10 mouse cellular contexts compared by ENCODE assay signal in the genomic region with DNA sequence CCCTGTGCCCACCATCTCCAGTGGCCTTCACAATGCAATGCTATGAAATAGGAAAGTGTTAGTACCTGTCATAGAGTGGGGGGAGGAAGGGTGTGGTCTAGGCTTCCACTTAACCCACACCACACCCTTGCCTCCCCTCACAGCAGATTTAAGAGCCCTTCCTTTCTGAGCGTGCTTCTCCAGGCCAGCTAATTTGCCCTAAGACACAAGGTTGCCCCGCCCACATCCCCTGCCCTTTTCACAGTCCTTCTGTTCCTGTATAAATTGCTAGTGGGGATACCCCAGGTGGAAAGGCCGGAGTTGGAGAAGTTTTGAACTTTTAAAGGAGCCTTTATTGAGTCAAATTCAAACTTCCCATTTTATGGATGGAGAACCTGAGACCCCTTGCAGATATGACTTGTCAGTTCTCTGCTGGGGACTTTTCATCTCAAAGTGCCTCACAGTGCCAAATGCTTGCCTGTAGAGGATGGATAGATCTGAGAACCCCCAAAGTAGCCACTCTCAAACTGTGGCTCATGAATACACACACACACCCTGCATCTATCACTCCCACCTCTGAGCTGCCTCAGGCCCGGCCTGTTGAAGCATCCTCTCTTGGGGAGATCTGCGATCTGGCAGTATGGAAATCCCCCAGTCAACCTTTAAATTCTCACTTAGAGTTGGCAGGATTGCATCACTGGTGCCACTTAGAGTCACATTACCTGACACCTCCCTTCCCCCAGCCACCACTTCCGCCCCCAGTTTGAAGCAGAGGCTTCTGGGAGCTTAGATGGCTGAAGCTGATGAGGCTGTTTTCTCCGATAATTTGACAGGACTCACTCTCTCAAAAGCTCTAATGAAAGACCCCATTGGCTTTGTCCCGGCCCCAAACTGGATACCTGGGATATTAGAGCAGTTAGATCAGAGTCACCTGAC. TPM values are rescaled to one million over a fixed set of nuclear protein-coding genes. Genes with fewer than 3 reads are reported as not detected.
DNase-seq lines count a peak whose midpoint lies in the region; ATAC-seq lines count a peak whose summit lies in the region.
"Had no signal": no experiment of that assay in that cellular context is flagged by ENCODE, and none has a peak within 500 bp of the region (broad histone marks: within the 10 kb centered on the region; RNA-seq: fewer than 3 reads in every experiment).

No protein-coding gene starts in this region.

- 59% methylated on average over 8 of the region's 8 CpGs for WGBS in heart, embryonic 15.5 days
- 85% methylated on average over 8 of the region's 8 CpGs for WGBS in hindbrain, embryonic 10.5 days

- H3K4me1 ChIP-seq in heart, embryonic 15.5 days (replicated peaks): no peaks in the 10 kb centered on the region
- no peaks in the 10 kb centered on the region for H3K4me1 ChIP-seq in brown adipose tissue, adult 24 weeks (ENCODE audit: control insufficient read depth, insufficient read depth, insufficient read length, low read length)
- no peaks in the 10 kb centered on the region for H3K4me1 ChIP-seq in hindbrain, embryonic 10.5 days (replicated peaks)
- H3K4me1 ChIP-seq: embryonic facial prominence, embryonic 12.5 days; midbrain, embryonic 12.5 days had no signal

- no peak overlapping the region for H3K27ac ChIP-seq in heart, embryonic 15.5 days
- H3K27ac ChIP-seq in brown adipose tissue, adult 24 weeks (replicated peaks; ENCODE audit: low read depth, low read length): peak overlapping the region; percentile 72; the same call in 1 of the 2 replicates
- no peak overlapping the region for H3K27ac ChIP-seq in hindbrain, embryonic 10.5 days
- H3K27ac ChIP-seq: embryonic facial prominence, embryonic 12.5 days; midbrain, embryonic 12.5 days had no signal

- H3K9me3 ChIP-seq in heart, embryonic 15.5 days (replicated peaks): no peaks in the 10 kb centered on the region
- no peaks in the 10 kb centered on the region for H3K9me3 ChIP-seq in hindbrain, embryonic 10.5 days
- H3K9me3 ChIP-seq: embryonic facial prominence, embryonic 12.5 days; midbrain, embryonic 12.5 days had no signal

- H3K9ac ChIP-seq in heart, embryonic 15.5 days: no peak overlapping the region
- H3K9ac ChIP-seq: embryonic facial prominence, embryonic 12.5 days; midbrain, embryonic 12.5 days had no signal

- ATAC-seq in heart, embryonic 15.5 days (replicated peaks; ENCODE audit: insufficient number of reproducible peaks, insufficient read depth, low FRiP score, low read depth): no peak

- H3K27me3 ChIP-seq in heart, embryonic 15.5 days: no peaks in the 10 kb centered on the region
- H3K27me3 ChIP-seq in splenic B cell, adult 2 months (ENCODE audit: control insufficient read depth, insufficient read depth, low read length, poor library complexity, severe bottlenecking): no peaks in the 10 kb centered on the region
- no peaks in the 10 kb centered on the region for H3K27me3 ChIP-seq in hindbrain, embryonic 10.5 days (ENCODE audit: insufficient read depth, poor library complexity, severe bottlenecking)
- H3K27me3 ChIP-seq: embryonic facial prominence, embryonic 12.5 days; midbrain, embryonic 12.5 days had no signal

- no peak for DNase-seq in heart, postnatal 4 days
- peak; percentile 42 for DNase-seq in lung, postnatal 10 days
- peak; percentile 95 for DNase-seq in splenic B cell, adult 2 months (ENCODE audit: low read depth, low spot score)
- DNase-seq in cerebellum, postnatal 14 days: no peak
- no peak for DNase-seq in urinary bladder, postnatal 4 days (ENCODE audit: low spot score in 2 of 2)
- DNase-seq in hindbrain, embryonic 10.5 days (ENCODE audit: low spot score): no peak

- H3K36me3 ChIP-seq in heart, embryonic 15.5 days: no peaks in the 10 kb centered on the region
- peaks cover 6% of the 10 kb centered on the region for H3K36me3 ChIP-seq in splenic B cell, adult 2 months (ENCODE audit: control insufficient read depth, insufficient read depth, low read length, poor library complexity, severe bottlenecking)
- H3K36me3 ChIP-seq in hindbrain, embryonic 10.5 days: no peaks in the 10 kb centered on the region
- H3K36me3 ChIP-seq: embryonic facial prominence, embryonic 12.5 days; midbrain, embryonic 12.5 days had no signal

- H3K4me3 ChIP-seq in heart, embryonic 15.5 days: peak overlapping the region; percentile 26
- H3K4me3 ChIP-seq in brown adipose tissue, adult 24 weeks (ENCODE audit: insufficient read depth, low read depth, low read length): peak overlapping the region; percentile 62
- no peak overlapping the region for H3K4me3 ChIP-seq in hindbrain, embryonic 10.5 days
- H3K4me3 ChIP-seq: embryonic facial prominence, embryonic 12.5 days; midbrain, embryonic 12.5 days had no signal

- H3K4me2 ChIP-seq in heart, embryonic 15.5 days: no peak overlapping the region; the same call in 1 of the 2 replicates
- H3K4me2 ChIP-seq: embryonic facial prominence, embryonic 12.5 days; midbrain, embryonic 12.5 days had no signal

RNA-seq across cellular contexts. Expression of gene Dock2, which starts 0.9 kb away (rescaled TPM):
- polyA plus RNA-seq in heart, embryonic 15.5 days (2015; fragmentation: Nextera tagmentation; extraction: Ambion mirVana): 0.93 and 4.1 TPM in 2 replicates
- total RNA-seq in heart, postnatal 4 days (2021): 1 to 10 TPM; 1.4 to 1.7 TPM
- 1.7 and 3.0 TPM in 2 replicates for polyA plus RNA-seq in brown adipose tissue, adult 24 weeks (2012; ENCODE audit: insufficient read depth, insufficient read length, missing spikeins)
- polyA plus RNA-seq in hindbrain, embryonic 10.5 days (2016; fragmentation: Nextera tagmentation; extraction: Ambion mirVana): 0.52 and 0.57 TPM in 2 replicates

RNA-seq across cellular contexts. Expression of gene Spdl1, which starts 50.7 kb away (rescaled TPM):
- polyA plus RNA-seq in heart, embryonic 15.5 days (2015; fragmentation: Nextera tagmentation; extraction: Ambion mirVana): 12.4 and 13.4 TPM in 2 replicates
- total RNA-seq in heart, postnatal 4 days (2021): 10 to 100 TPM; 10.7 to 13.0 TPM
- not detected in 2 replicates for polyA plus RNA-seq in brown adipose tissue, adult 24 weeks (2012; ENCODE audit: insufficient read depth, insufficient read length, missing spikeins)
- 22.5 and 28.1 TPM in 2 replicates for polyA plus RNA-seq in hindbrain, embryonic 10.5 days (2016; fragmentation: Nextera tagmentation; extraction: Ambion mirVana)

Comparison
In these comparisons a context has a peak if more than half of its experiments do, and no peak if none do; other contexts are left out.
1. DNase-seq: peak in lung, postnatal 10 days (single experiment) and splenic B cell, adult 2 months (single experiment); none in heart, postnatal 4 days (single experiment), cerebellum, postnatal 14 days (0 of 2), urinary bladder, postnatal 4 days (0 of 2) and hindbrain, embryonic 10.5 days (single experiment).